Mouse (Mus musculus): ENCODE results near the gene Vwa1. TPM values are rescaled to one million over a fixed set of nuclear protein-coding genes. Genes with fewer than 3 reads are reported as not detected.
A peak's percentile ranks its signal among the peaks of the same experiment; 100 is the strongest.

Vwa1 gene
- polyA plus RNA-seq, 1 experiment = 32.1 TPM

DNA sequence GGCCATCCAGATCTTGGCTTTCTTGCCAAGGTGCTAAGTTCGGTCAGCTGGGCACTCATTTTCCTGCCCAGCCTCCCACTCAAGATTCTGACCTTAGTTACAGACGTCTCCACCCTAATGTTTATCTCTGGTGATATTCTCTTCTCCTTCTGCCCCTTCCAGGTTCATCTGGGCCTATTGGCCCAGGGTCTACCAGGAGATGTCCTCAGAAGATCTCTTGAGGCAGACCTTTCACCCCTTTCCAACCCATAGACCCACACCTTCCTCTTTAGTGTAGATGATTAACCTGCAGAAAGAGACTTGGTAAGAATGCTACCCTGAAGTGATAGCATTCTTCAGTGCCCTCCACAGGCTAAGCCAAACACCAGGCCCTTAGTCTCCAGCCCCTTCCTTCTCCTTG lies 2.8 kb downstream of the Vwa1 start:
- TF ChIP-seq CTCF (IDR thresholded peaks at IDR 0.05; ENCODE audit: extremely low read depth, insufficient read depth, low read length) (no peak), POLR2A (IDR thresholded peaks at IDR 0.05; ENCODE audit: extremely low read depth, insufficient read depth, low read length) (no peak)
- Histone ChIP-seq H3K27ac (ENCODE audit: insufficient read depth, low read length) (no peak overlapping the region), H3K4me3 (ENCODE audit: insufficient read depth, low read length) (no peak overlapping the region), H3K4me1 (ENCODE audit: control insufficient read depth, insufficient read depth, low read length) (peaks cover 5% of the 10 kb centered on the region)

DNA sequence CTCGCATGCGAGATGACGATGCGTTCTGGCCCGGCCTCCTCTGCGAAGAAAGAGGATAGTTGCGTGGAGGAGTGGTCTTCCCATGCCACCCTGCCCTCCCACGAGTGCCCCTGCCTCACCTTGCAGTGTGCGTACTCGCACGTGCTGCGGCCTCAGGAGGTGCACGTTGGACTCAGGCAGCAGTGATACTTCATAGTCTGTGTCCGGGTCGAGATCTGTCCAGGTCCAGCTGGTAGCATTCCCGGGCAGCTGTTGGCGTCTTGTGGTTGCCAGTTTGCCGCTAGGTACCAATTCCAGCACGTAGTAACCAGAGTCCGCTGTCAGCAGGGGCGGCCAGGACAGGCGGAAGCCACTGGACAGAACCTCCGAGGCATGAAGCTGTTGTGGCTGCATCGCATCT lies 3.9 kb downstream of the Vwa1 start:
- TF ChIP-seq POLR2A (IDR thresholded peaks at IDR 0.05; ENCODE audit: extremely low read depth, insufficient read depth, low read length) (no peak), CTCF (IDR thresholded peaks at IDR 0.05; ENCODE audit: extremely low read depth, insufficient read depth, low read length) (no peak)
- H3K4me1 ChIP-seq (ENCODE audit: control insufficient read depth, insufficient read depth, low read length) = peaks cover 4% of the 10 kb centered on the region; the same call in 1 of the 2 replicates
- peak overlapping the region; percentile 42; the same call in 1 of the 2 replicates for H3K4me3 ChIP-seq (ENCODE audit: insufficient read depth, low read length)
- H3K27ac ChIP-seq (ENCODE audit: insufficient read depth, low read length) = 0 out of 2 replicates have a peak overlapping the region, but pooled peaks have one; percentile 31

- H3K4me1 ChIP-seq (ENCODE audit: control insufficient read depth, insufficient read depth, low read length) = 0 out of 2 replicates have a peak, but pooled peaks cover 1% of the 10 kb centered on the region
- H3K4me3 ChIP-seq (ENCODE audit: insufficient read depth, low read length) = peak overlapping the region; percentile 42
- peak overlapping the region; percentile 31; the same call in 1 of the 2 replicates for H3K27ac ChIP-seq (ENCODE audit: insufficient read depth, low read length)
- TF ChIP-seq CTCF (IDR thresholded peaks at IDR 0.05; ENCODE audit: extremely low read depth, insufficient read depth, low read length) = peak; percentile 74
- TF ChIP-seq POLR2A (IDR thresholded peaks at IDR 0.05; ENCODE audit: extremely low read depth, insufficient read depth, low read length) = peak; percentile 48; the same call in 1 of the 2 replicates
Observed at GRCm38 (mm10) chr4:155769880-155770512, 4.5 kb downstream of the Vwa1 start.

GRCm38 (mm10) chr4:155769496-155769879 lies 5.0 kb downstream of the Vwa1 start:
- TF ChIP-seq CTCF (IDR thresholded peaks at IDR 0.05; ENCODE audit: extremely low read depth, insufficient read depth, low read length) (no peak), POLR2A (IDR thresholded peaks at IDR 0.05; ENCODE audit: extremely low read depth, insufficient read depth, low read length) (no peak)
- H3K4me1 ChIP-seq (ENCODE audit: control insufficient read depth, insufficient read depth, low read length) = no peaks in the 10 kb centered on the region
- H3K4me3 ChIP-seq (ENCODE audit: insufficient read depth, low read length) = peak overlapping the region; percentile 42
- H3K27ac ChIP-seq (ENCODE audit: insufficient read depth, low read length) = no peak overlapping the region

- Histone ChIP-seq H3K27ac (ENCODE audit: insufficient read depth, low read length) (no peak overlapping the region), H3K4me1 (ENCODE audit: control insufficient read depth, insufficient read depth, low read length) (peaks cover 2% of the 10 kb centered on the region; the same call in 1 of the 2 replicates), H3K4me3 (ENCODE audit: insufficient read depth, low read length) (no peak overlapping the region)
- no peak for TF ChIP-seq POLR2A (IDR thresholded peaks at IDR 0.05; ENCODE audit: extremely low read depth, insufficient read depth, low read length)
- TF ChIP-seq CTCF (IDR thresholded peaks at IDR 0.05; ENCODE audit: extremely low read depth, insufficient read depth, low read length) = no peak
Observed at GRCm38 (mm10) chr4:155762357-155762756, 12.1 kb downstream of the Vwa1 start.

- Histone ChIP-seq H3K4me1 (ENCODE audit: control insufficient read depth, insufficient read depth, low read length) (peaks cover 2% of the 10 kb centered on the region; the same call in 1 of the 2 replicates), H3K27ac (ENCODE audit: insufficient read depth, low read length) (no peak overlapping the region), H3K4me3 (ENCODE audit: insufficient read depth, low read length) (peak overlapping the region; percentile 78)
- TF ChIP-seq CTCF (IDR thresholded peaks at IDR 0.05; ENCODE audit: extremely low read depth, insufficient read depth, low read length) = no peak
- no peak for TF ChIP-seq POLR2A (IDR thresholded peaks at IDR 0.05; ENCODE audit: extremely low read depth, insufficient read depth, low read length)
Observed at GRCm38 (mm10) chr4:155761356-155762099, 13.0 kb downstream of the Vwa1 start.

DNA sequence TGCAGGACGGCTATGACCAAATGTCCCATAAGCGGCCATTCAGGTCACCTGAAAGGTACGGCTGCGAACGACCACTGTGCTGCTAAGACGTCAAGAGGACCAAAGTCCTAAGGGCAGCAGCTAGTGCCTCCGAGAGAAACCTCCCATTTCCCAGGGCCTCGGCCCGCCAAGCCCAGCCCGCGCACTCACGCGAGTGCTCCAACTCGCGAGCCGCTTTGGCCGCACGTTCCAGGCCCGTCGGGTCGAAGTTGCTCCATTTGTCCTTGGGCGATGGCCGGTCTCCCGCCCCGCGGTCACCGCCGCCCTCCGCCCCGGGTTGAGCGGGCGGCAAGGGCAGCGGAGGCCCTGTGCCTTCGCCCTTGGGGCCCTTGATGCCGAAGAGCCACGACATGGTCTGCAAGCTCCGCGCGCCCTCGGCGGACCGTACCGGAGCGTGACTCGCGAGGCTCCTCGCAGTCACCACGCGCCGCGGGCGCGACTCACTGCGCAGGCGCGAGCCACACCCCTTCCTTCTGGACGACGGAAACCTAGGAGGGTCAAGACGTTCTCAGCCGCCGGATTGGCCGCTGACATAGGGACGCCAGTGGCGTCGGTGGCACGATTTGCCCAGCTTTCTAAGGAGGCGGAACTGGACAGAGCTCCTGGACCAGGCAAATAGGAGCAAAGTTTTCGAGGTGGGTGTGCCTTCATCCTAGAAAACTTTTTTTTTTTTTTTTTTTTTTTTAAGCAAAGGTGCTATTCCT lies 13.7 kb downstream of the Vwa1 start, which contains the start of gene Atad3a:
TSS of gene Atad3a (minus strand) at position 481 of the 743 bp plus-strand sequence.
- Histone ChIP-seq H3K4me1 (ENCODE audit: control insufficient read depth, insufficient read depth, low read length) (peaks cover 2% of the 10 kb centered on the region; the same call in 1 of the 2 replicates), H3K27ac (ENCODE audit: insufficient read depth, low read length) (no peak within 1 kb of the TSS), H3K4me3 (ENCODE audit: insufficient read depth, low read length) (peak within 1 kb of the TSS; percentile 78)
- TF ChIP-seq CTCF (IDR thresholded peaks at IDR 0.05; ENCODE audit: extremely low read depth, insufficient read depth, low read length) (no peak), POLR2A (IDR thresholded peaks at IDR 0.05; ENCODE audit: extremely low read depth, insufficient read depth, low read length) (peak; percentile 81)

DNA sequence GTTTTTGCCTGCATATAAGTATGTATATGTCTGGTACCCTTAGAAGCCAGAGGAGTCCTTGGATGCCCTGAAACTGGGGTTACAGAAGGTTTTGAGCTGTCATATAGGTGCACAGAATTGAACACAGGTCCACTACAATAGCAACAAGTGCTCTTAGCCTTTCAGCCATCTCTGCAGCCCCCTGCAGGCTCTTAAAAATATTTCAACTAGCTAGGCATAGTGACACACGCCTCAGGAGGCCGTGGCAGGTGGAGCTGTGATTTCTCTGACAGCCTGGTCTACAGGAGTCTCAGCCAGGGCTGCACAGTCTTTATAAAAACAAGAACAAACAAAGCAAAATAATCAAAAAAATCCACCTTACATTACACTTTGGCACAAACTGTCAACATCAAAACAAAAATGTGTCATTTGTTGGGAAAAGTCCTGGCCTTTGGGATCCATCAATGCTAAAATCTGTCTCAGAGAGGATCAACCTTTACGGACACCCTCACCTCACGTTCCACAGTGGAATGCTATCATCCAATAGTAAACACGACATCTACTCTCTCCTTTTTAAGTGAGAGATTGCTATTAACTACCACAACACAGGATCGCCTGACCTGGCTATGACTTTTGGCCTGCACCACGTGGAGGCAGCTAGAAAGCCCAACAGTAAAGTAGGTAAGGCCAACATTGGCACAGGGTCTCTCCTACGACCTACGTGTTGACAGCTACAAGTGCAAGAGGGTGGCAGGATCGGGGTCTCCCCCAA lies 14.5 kb downstream of the Vwa1 start:
- Histone ChIP-seq H3K4me1 (ENCODE audit: control insufficient read depth, insufficient read depth, low read length) (peaks cover 2% of the 10 kb centered on the region; the same call in 1 of the 2 replicates), H3K27ac (ENCODE audit: insufficient read depth, low read length) (no peak overlapping the region), H3K4me3 (ENCODE audit: insufficient read depth, low read length) (peak overlapping the region; percentile 78)
- no peak for TF ChIP-seq POLR2A (IDR thresholded peaks at IDR 0.05; ENCODE audit: extremely low read depth, insufficient read depth, low read length)
- peak; percentile 19; the same call in 1 of the 2 replicates for TF ChIP-seq CTCF (IDR thresholded peaks at IDR 0.05; ENCODE audit: extremely low read depth, insufficient read depth, low read length)
